Mouse (Mus musculus) neural tube, embryonic 14.5 days (tissue): ENCODE results near the gene Armc7. TPM values are rescaled to one million over a fixed set of nuclear protein-coding genes. Genes with fewer than 3 reads are reported as not detected.
"Not testable (repeated sequence)": the region's sequence is repeated elsewhere in the genome, so short reads cannot be mapped to it uniquely, and the experiment has no call there.

Experiments used
- ATAC-seq: fragments of 200-750 bp; cut with Nextera tagmentation; 2 replicates; pipeline ENCODE4 v1.8.0; 2017; ENCODE audit warnings: low read depth, mild to moderate bottlenecking, moderate TSS enrichment, moderate library complexity
- H3K27ac ChIP-seq: fragments of 300-500 bp; sonication (generic); 2 replicates; pipeline ENCODE4 v1.5.1; 2014; ENCODE audit warnings: low read depth, mild to moderate bottlenecking, control low read depth, low read length, moderate library complexity, mixed read lengths
- H3K27me3 ChIP-seq: fragments of 300-500 bp; sonication (generic); 2 replicates; pipeline ENCODE4 v1.6.1; 2014; ENCODE audit warnings: low read length; ENCODE audit not compliant: control insufficient read depth, insufficient read depth
- H3K36me3 ChIP-seq: fragments of 300-500 bp; sonication (generic); 2 replicates; pipeline ENCODE4 v1.6.1; 2014; ENCODE audit warnings: low read length, mixed read lengths; ENCODE audit not compliant: control insufficient read depth, insufficient read depth
- H3K4me1 ChIP-seq: fragments of 300-500 bp; sonication (generic); 2 replicates; pipeline ENCODE4 v1.6.1; 2014; ENCODE audit warnings: low read length; ENCODE audit not compliant: control insufficient read depth, insufficient read depth
- H3K4me2 ChIP-seq: fragments of 300-500 bp; sonication (generic); 2 replicates; pipeline ENCODE4 v1.6.1; 2014; ENCODE audit warnings: mild to moderate bottlenecking, low read depth, low read length, control low read depth
- H3K4me3 ChIP-seq: fragments of 300-500 bp; sonication (generic); 2 replicates; pipeline ENCODE4 v1.5.1; 2014; ENCODE audit warnings: low read depth, low read length, control low read depth, mixed read lengths
- H3K9ac ChIP-seq: fragments of 300-500 bp; sonication (generic); replicated peaks from 2 replicates; pipeline ENCODE4 v1.6.1; 2014; ENCODE audit warnings: low read depth, mild to moderate bottlenecking, control low read depth, low read length, mixed read lengths
- H3K9me3 ChIP-seq: fragments of 300-500 bp; sonication (generic); 2 replicates; pipeline ENCODE4 v1.6.1; 2016; ENCODE audit warnings: low read length; ENCODE audit not compliant: control insufficient read depth
- WGBS: fragments of 180-500 bp; shearing (Covaris S2); extraction: QIAGEN DNeasy Blood & Tissue Kit; methylation state at CpG from one replicate; pipeline ENCODE4 v1.1.7; 2014; 5-methylcytosine and 5-hydroxymethylcytosine counted together
- polyA plus RNA-seq: library from polyadenylated mRNA; unstranded; fragments of >200 nt; fragmentation: Nextera tagmentation; extraction: Ambion mirVana; gene quantifications from 2 replicates; pipeline ENCODE4 v1.2.1, GENCODE M21; 2014

Armc7 gene
- polyA plus RNA-seq, 1 experiment from 2014 or later, result 19.4 TPM

DNA sequence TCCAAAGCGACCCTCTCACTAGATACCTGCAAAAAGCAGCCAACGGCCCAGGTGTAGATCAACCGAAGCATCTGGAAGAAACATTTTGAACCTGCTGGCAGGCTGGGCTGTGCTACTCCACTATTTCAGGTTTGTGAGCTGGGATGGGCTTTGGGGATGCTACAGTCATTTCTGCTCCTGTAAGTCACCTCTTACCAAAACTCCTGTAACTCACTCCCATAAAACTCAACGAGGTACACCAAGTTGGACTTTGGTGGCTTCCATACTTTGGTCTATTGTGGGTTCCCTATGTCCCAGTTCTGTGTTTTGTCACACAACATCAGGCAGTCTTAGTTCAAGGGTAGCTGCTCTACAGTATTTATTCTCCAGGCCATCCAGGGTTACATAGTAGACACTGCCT lies 45.6 kb downstream of the Armc7 start:
- Histone ChIP-seq H3K27me3 (no peaks in the 10 kb centered on the region), H3K9me3 (no peaks in the 10 kb centered on the region), H3K4me1 (no peaks in the 10 kb centered on the region), H3K9ac (no peak overlapping the region), H3K4me3 (no peak overlapping the region), H3K27ac (no peak overlapping the region), H3K4me2 (no peak overlapping the region), H3K36me3 (peaks cover 26% of the 10 kb centered on the region; the same call in 1 of the 2 replicates)
- 87% methylated on average over 4 of the region's 4 CpGs for WGBS
- no peak for ATAC-seq

DNA sequence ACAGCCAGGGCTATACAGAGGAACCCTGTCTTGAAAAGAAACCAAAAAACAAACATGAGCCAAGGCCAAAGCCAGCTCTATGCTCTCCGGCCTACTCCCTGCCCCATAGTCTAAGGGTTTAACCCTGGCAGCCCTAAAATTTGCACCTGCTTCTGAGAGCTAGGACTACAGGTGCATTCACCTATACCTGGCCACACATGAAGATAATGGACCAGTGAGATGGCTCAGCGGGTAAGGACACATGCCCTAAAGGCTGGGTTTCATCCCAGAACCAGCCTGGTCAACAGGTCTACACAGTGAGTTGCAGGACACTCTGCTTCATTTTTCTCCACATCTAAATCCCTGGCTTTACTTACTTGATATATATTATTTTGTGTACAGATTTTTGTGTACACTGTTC lies 46.8 kb downstream of the Armc7 start:
- Histone ChIP-seq H3K27me3 (no peaks in the 10 kb centered on the region), H3K4me1 (no peaks in the 10 kb centered on the region), H3K9ac (no peak overlapping the region), H3K36me3 (peaks cover 36% of the 10 kb centered on the region), H3K27ac (no peak overlapping the region), H3K9me3 (no peaks in the 10 kb centered on the region), H3K4me3 (no peak overlapping the region), H3K4me2 (no peak overlapping the region)
- ATAC-seq, result no peak
- 89% methylated on average over 2 of the region's 2 CpGs for WGBS

DNA sequence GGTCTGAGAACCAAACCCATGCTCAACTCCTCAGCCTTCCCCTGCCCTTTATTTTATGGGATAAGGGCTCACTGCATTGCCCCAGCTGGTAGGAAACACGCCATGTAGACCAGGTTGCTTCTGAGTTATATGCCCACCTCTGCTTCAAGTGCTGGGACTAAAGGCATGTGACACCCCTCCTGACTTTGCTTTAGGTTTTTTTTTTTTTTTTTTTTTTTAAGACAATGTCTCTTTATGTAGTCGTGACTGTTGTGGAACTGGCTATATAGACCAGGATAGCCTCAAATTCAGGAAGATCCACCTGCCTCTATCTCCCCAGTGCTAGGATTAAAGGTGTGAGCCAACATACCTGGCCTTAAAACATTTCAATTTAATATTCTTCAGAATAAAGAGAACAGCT lies 47.2 kb downstream of the Armc7 start:
- Histone ChIP-seq H3K27me3 (no peaks in the 10 kb centered on the region), H3K36me3 (peaks cover 40% of the 10 kb centered on the region), H3K9me3 (no peaks in the 10 kb centered on the region), H3K4me1 (no peaks in the 10 kb centered on the region), H3K9ac (no peak overlapping the region), H3K4me3 (no peak overlapping the region), H3K4me2 (no peak overlapping the region), H3K27ac (no peak overlapping the region)
- 80% methylated on average over 2 of the region's 2 CpGs for WGBS
- ATAC-seq, result no peak

DNA sequence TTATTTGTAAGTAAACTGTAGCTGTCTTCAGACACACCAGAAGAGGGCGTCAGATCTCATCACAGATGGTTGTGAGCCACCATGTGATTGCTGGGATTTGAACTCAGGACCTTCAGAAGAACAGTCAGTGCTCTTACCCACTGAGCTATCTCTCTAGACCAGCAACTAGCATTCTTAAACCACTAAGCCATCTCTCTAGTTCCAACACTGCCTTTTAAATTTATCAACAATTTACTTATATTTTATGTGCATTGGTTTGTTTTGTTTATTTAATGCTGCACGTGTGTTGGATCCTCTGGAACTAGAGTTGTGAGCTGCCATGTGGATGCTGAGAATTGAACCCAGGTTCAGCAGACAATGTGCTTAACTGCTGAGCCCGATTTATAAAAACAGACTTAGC lies 51.0 kb downstream of the Armc7 start:
- H3K9ac ChIP-seq, H3K9me3 ChIP-seq, ATAC-seq, H3K4me3 ChIP-seq, H3K4me1 ChIP-seq, H3K4me2 ChIP-seq, H3K27ac ChIP-seq, H3K27me3 ChIP-seq: not testable (repeated sequence)
- 90% methylated on average over 3 of the region's 3 CpGs for WGBS
- H3K36me3 ChIP-seq, result peaks cover 46% of the 10 kb centered on the region

GRCm38 (mm10) chr11:115534759-115535371 lies 59.4 kb downstream of the Armc7 start:
- Histone ChIP-seq H3K9me3 (no peaks in the 10 kb centered on the region), H3K27ac (peak overlapping the region; percentile 98), H3K4me3 (peak overlapping the region; percentile 94), H3K9ac (peak overlapping the region; percentile 87), H3K4me2 (peak overlapping the region; percentile 79), H3K36me3 (peaks cover 21% of the 10 kb centered on the region; the same call in 1 of the 2 replicates), H3K27me3 (no peaks in the 10 kb centered on the region), H3K4me1 (peaks cover 15% of the 10 kb centered on the region)
- 8% methylated on average over 11 of the region's 11 CpGs for WGBS
- ATAC-seq, result no peak

DNA sequence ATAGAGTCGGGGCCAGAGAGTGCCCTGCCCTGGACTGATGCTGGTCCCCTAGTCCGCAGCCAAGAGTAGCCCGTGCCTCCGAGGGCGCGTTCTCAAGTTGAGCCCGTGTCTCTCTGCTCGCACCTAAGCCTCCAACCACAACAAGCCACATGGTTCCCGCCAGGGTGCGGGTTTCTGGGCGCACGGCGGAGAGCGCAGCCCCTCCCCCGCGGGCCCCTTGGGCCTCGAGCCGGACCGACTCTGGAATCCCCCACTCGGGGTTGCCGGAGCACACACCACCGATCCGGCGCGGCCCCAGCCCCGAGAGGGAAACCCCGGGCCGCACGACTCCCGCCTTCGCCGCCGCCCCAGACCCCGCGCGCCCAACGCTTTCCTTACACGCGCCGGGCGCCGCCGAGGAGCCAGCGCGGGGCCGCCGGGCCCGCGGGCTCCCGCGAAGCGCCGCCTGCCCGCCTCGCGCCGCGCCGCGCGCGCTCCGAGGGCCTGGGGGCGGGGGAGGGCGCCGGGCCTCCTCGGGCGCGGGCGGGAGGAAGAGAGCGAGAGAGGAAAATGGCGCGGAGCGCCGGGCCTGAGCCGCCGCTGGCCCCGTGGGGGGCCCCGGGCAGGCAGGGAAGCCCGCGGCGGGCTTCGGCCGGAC lies 60.1 kb downstream of the Armc7 start:
- Histone ChIP-seq H3K4me2 (peak overlapping the region; percentile 79), H3K27me3 (no peaks in the 10 kb centered on the region), H3K36me3 (peaks cover 21% of the 10 kb centered on the region; the same call in 1 of the 2 replicates), H3K4me3 (peak overlapping the region; percentile 94), H3K27ac (peak overlapping the region; percentile 98), H3K9ac (peak overlapping the region; percentile 87), H3K9me3 (no peaks in the 10 kb centered on the region), H3K4me1 (peaks cover 15% of the 10 kb centered on the region)
- peak; percentile 73 for ATAC-seq
- WGBS, result under 1% methylated on average over 57 of the region's 84 CpGs

DNA sequence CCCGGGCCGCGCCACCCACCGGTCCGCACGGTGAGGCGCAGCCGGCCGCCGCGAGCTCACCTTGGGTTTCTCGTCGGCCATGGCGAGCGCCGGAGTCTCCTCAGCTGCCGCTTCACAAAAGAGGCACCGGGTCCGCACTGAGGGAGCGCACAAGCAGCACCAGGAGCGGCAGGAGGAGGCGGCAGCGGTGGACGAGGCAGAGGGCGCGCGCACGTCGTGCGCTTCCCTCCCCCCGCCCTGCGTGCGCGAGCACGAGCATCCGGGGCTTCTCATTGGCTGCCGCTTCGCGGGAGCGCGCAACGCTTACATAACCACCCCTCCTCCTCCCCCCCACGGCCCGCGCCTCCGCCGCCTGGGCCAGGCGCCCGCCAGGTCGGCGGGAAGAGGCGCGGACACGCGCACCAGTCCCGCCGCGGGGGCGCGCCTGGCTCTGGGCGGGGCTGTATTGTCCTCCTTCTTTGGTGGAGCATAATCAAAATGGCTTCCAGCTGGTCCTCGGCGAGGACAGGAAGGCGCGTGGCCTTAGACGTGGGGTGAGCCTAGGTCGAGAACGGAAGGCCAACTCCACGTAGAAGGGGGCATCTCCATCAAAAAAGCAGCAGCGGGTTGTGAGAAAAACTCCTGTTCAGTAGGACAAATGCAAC lies 60.7 kb downstream of the Armc7 start, which contains the start of gene Sumo2:
Gene Sumo2, minus strand, starts transcription at position 239 of the 644 bp plus-strand sequence.
- Histone ChIP-seq H3K9ac (peak within 1 kb of the TSS; percentile 87), H3K4me1 (peaks cover 15% of the 10 kb centered on the region), H3K27ac (peak within 1 kb of the TSS; percentile 98), H3K9me3 (no peaks in the 10 kb centered on the region), H3K4me2 (peak within 1 kb of the TSS; percentile 79), H3K4me3 (peak within 1 kb of the TSS; percentile 94), H3K27me3 (no peaks in the 10 kb centered on the region), H3K36me3 (peaks cover 21% of the 10 kb centered on the region; the same call in 1 of the 2 replicates)
- ATAC-seq, result peak; percentile 89
- WGBS, result 1% methylated on average over 47 of the region's 70 CpGs

- Histone ChIP-seq H3K4me2 (peak overlapping the region; percentile 45), H3K9me3 (no peaks in the 10 kb centered on the region), H3K4me1 (peaks cover 15% of the 10 kb centered on the region), H3K27me3 (no peaks in the 10 kb centered on the region), H3K9ac (no peak overlapping the region), H3K36me3 (peaks cover 15% of the 10 kb centered on the region; the same call in 1 of the 2 replicates), H3K27ac (peak overlapping the region; percentile 98), H3K4me3 (peak overlapping the region; percentile 94)
- 81% methylated on average over 10 of the region's 10 CpGs for WGBS
- no peak for ATAC-seq
Observed at GRCm38 (mm10) chr11:115536856-115537568, 61.5 kb downstream of the Armc7 start.
